Mouse (Mus musculus): ENCODE results near the gene Cpt1a.

The Cpt1a gene

GRCm38 (mm10) chr19:3424214-3424613 is 102.1 kb downstream of the Cpt1a start:
- no peak for DNase-seq (ENCODE audit: low spot score in 2 of 2)

- DNase-seq (ENCODE audit: low spot score in 2 of 2), result no peak
Measured at GRCm38 (mm10) chr19:3428057-3428830, 106.1 kb downstream of the Cpt1a start.

- DNase-seq (ENCODE audit: low spot score in 2 of 2), result no peak
Measured at GRCm38 (mm10) chr19:3429156-3429816, 107.2 kb downstream of the Cpt1a start.

- DNase-seq (ENCODE audit: low spot score in 2 of 2), result no peak
Measured at GRCm38 (mm10) chr19:3431066-3431465, 108.9 kb downstream of the Cpt1a start.

DNA sequence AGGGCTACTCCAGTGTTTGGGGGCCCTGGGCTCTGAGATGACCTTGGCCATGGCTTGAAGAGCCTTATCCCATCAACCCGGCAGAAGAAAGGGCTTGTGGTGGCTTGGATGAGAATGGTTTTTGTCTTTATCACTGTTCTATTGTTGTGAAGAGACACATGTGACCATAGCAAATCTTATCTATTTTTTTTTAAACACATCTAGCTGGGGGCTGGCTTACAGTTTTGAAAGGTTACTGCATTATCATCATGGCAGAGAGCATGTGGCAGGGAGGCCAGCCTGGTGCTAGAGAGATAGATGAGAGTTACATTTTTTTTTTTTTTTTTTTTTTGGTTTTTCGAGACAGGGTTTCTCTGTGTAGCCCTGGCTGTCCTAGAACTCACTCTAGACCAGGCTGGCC is 109.8 kb downstream of the Cpt1a start:
- DNase-seq (ENCODE audit: low spot score in 2 of 2), result no peak

- DNase-seq (ENCODE audit: low spot score in 2 of 2), result no peak
Measured at GRCm38 (mm10) chr19:3434124-3434523, 112.0 kb downstream of the Cpt1a start.

DNA sequence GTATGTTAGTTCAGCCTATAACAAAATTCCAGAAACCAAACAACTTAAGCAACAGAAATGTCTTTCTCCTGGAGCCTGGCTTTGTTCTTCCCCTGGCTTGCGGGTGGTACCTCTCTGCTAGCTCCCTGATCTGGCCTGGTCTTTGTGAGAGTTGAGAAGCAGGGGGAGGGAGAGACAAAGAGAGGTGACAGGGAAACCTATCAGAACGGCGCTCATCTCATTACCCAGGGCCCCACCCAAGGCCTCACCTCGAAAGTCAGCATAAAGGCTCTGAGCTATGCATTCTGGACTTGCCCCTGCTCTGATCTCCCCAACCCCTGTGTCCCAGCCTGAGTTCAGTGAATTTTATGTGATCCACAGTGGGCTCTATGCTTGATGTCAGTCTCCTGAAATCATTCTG is 112.5 kb downstream of the Cpt1a start:
- no peak for DNase-seq (ENCODE audit: low spot score in 2 of 2)
